In genomic region chr1:88684765-88685164, GRCm38 (mm10) we compare ENCODE assay signal across 14 mouse cellular contexts.
"Had no signal": no experiment of that assay in that cellular context is flagged by ENCODE, and none has a peak within 500 bp of the region (broad histone marks: within the 10 kb centered on the region; RNA-seq: fewer than 3 reads in every experiment).

No protein-coding gene starts in this region.

- H3K9ac ChIP-seq: limb, embryonic 13.5 days; liver, embryonic 14.5 days; neural tube, embryonic 13.5 days had no signal

- H3K4me3 ChIP-seq: limb, embryonic 13.5 days; midbrain, embryonic 10.5 days; myocyte; neural tube, embryonic 13.5 days had no signal

- H3K4me2 ChIP-seq: limb, embryonic 13.5 days; neural tube, embryonic 13.5 days had no signal

- H3K27ac ChIP-seq: limb, embryonic 13.5 days; liver, embryonic 14.5 days; midbrain, embryonic 10.5 days; neural tube, embryonic 13.5 days; stomach, postnatal 0 days had no signal

- H3K9me3 ChIP-seq: limb, embryonic 13.5 days; midbrain, embryonic 10.5 days; neural tube, embryonic 13.5 days had no signal

- DNase-seq: kidney, adult 8-10 months; kidney, postnatal 36 days; left cerebral cortex, postnatal 4 days; lung, adult 18-20 months; lung, postnatal 36 days; midbrain, embryonic 14.5 days; retina, postnatal 1 day had no signal

- ATAC-seq: intestine, postnatal 0 days had no signal

- H3K4me1 ChIP-seq: limb, embryonic 13.5 days; neural tube, embryonic 13.5 days had no signal

- H3K27me3 ChIP-seq: limb, embryonic 13.5 days; neural tube, embryonic 13.5 days had no signal

- H3K36me3 ChIP-seq: limb, embryonic 13.5 days; midbrain, embryonic 10.5 days; neural tube, embryonic 13.5 days had no signal
